Mouse (Mus musculus) intestine, embryonic 16.5 days (tissue): ENCODE data around the gene Tmigd3. TPM values are rescaled to one million over a fixed set of nuclear protein-coding genes. Genes with fewer than 3 reads are reported as not detected.
"Not testable (repeated sequence)": the region's sequence is repeated elsewhere in the genome, so short reads cannot be mapped to it uniquely, and the experiment has no call there.

Experiments
- ATAC-seq: fragments of 200-750 bp; cut with Nextera tagmentation; 2 replicates; pipeline ENCODE4 v1.8.0; 2017; ENCODE audit warnings: moderate TSS enrichment, moderate library complexity
- H3K27ac ChIP-seq: fragments of 300-500 bp; sonication (generic); 2 replicates; pipeline ENCODE4 v1.5.1; 2014; ENCODE audit warnings: mild to moderate bottlenecking, low read length
- H3K27me3 ChIP-seq: fragments of 300-500 bp; sonication (generic); replicated peaks from 2 replicates; pipeline ENCODE4 v1.6.1; 2014; ENCODE audit warnings: low read length, control low read depth, mixed read lengths; ENCODE audit not compliant: control insufficient read depth, insufficient read depth
- H3K36me3 ChIP-seq: fragments of 300-500 bp; sonication (generic); 2 replicates; pipeline ENCODE4 v1.6.1; 2014; ENCODE audit warnings: low read length, control low read depth; ENCODE audit not compliant: control insufficient read depth, insufficient read depth
- H3K4me1 ChIP-seq: fragments of 300-500 bp; sonication (generic); 2 replicates; pipeline ENCODE4 v1.6.1; 2014; ENCODE audit warnings: low read length, control low read depth, mixed read lengths; ENCODE audit not compliant: control insufficient read depth, insufficient read depth
- H3K4me2 ChIP-seq: fragments of 300-500 bp; sonication (generic); 2 replicates; pipeline ENCODE4 v1.6.1; 2014; ENCODE audit warnings: low read depth, low read length, control low read depth
- H3K4me3 ChIP-seq: fragments of 300-500 bp; sonication (generic); 2 replicates; pipeline ENCODE4 v1.5.1; 2014; ENCODE audit warnings: mild to moderate bottlenecking, low read length
- H3K9ac ChIP-seq: fragments of 300-500 bp; sonication (generic); 2 replicates; pipeline ENCODE4 v1.6.1; 2014; ENCODE audit warnings: low read depth, low read length
- H3K9me3 ChIP-seq: fragments of 300-500 bp; sonication (generic); 2 replicates; pipeline ENCODE4 v1.6.1; 2016; ENCODE audit warnings: low read length, control low read depth; ENCODE audit not compliant: control insufficient read depth
- WGBS: fragments of 180-500 bp; shearing (Covaris S2); extraction: QIAGEN DNeasy Blood & Tissue Kit; methylation state at CpG from one replicate; pipeline ENCODE4 v1.1.7; 2014; 5-methylcytosine and 5-hydroxymethylcytosine counted together
- polyA plus RNA-seq: library from polyadenylated mRNA; unstranded; fragments of >200 nt; fragmentation: Nextera tagmentation; extraction: Ambion mirVana; gene quantifications from 2 replicates; pipeline ENCODE4 v1.2.1, GENCODE M21; 2015

Gene Tmigd3
- polyA plus RNA-seq, 1 experiment from 2014 or later: 0.79 TPM

- no peak overlapping the region for H3K4me3 ChIP-seq
- no peaks in the 10 kb centered on the region for H3K36me3 ChIP-seq
- no peak overlapping the region for H3K4me2 ChIP-seq
- H3K27me3 ChIP-seq: no peaks in the 10 kb centered on the region
- 70% methylated on average over 10 of the region's 10 CpGs for WGBS
- no peak overlapping the region for H3K9ac ChIP-seq
- no peak overlapping the region for H3K27ac ChIP-seq
- H3K9me3 ChIP-seq: no peaks in the 10 kb centered on the region
- H3K4me1 ChIP-seq: no peaks in the 10 kb centered on the region
- ATAC-seq: no peak
Observed at GRCm38 (mm10) chr3:105917656-105918354, 47.1 kb downstream of the Tmigd3 start.

GRCm38 (mm10) chr3:105918355-105918745 is 47.6 kb downstream of the Tmigd3 start:
- no peak for ATAC-seq
- Histone ChIP-seq H3K9me3 (no peaks in the 10 kb centered on the region), H3K4me3 (no peak overlapping the region), H3K27me3 (no peaks in the 10 kb centered on the region), H3K4me2 (no peak overlapping the region), H3K27ac (no peak overlapping the region), H3K9ac (no peak overlapping the region), H3K36me3 (no peaks in the 10 kb centered on the region), H3K4me1 (no peaks in the 10 kb centered on the region)
- 79% methylated on average over 3 of the region's 3 CpGs for WGBS

- H3K27ac ChIP-seq, H3K36me3 ChIP-seq, H3K9ac ChIP-seq, ATAC-seq, H3K9me3 ChIP-seq, H3K4me1 ChIP-seq, H3K27me3 ChIP-seq, H3K4me2 ChIP-seq, H3K4me3 ChIP-seq: not testable (repeated sequence)
Observed at GRCm38 (mm10) chr3:105920743-105921142, 50.0 kb downstream of the Tmigd3 start.

- Histone ChIP-seq H3K27ac (no peak overlapping the region), H3K27me3 (no peaks in the 10 kb centered on the region), H3K4me2 (no peak overlapping the region), H3K4me3 (no peak overlapping the region), H3K4me1 (no peaks in the 10 kb centered on the region), H3K36me3 (no peaks in the 10 kb centered on the region), H3K9me3 (no peaks in the 10 kb centered on the region), H3K9ac (no peak overlapping the region)
- no peak for ATAC-seq
- 60% methylated on average over 2 of the region's 2 CpGs for WGBS
Observed at GRCm38 (mm10) chr3:105921959-105922358, 51.3 kb downstream of the Tmigd3 start.

GRCm38 (mm10) chr3:105924616-105925015 is 53.9 kb downstream of the Tmigd3 start:
- Histone ChIP-seq H3K27ac (no peak overlapping the region), H3K27me3 (no peaks in the 10 kb centered on the region), H3K36me3 (no peaks in the 10 kb centered on the region), H3K4me2 (no peak overlapping the region), H3K9ac (no peak overlapping the region), H3K4me3 (no peak overlapping the region), H3K9me3 (no peaks in the 10 kb centered on the region), H3K4me1 (no peaks in the 10 kb centered on the region)
- ATAC-seq: no peak
- 81% methylated on average over 9 of the region's 9 CpGs for WGBS

GRCm38 (mm10) chr3:105927561-105928194 is 57.0 kb downstream of the Tmigd3 start:
- Histone ChIP-seq H3K9ac (no peak overlapping the region), H3K9me3 (no peaks in the 10 kb centered on the region), H3K4me3 (no peak overlapping the region), H3K27me3 (no peaks in the 10 kb centered on the region), H3K4me1 (no peaks in the 10 kb centered on the region), H3K27ac (no peak overlapping the region), H3K36me3 (no peaks in the 10 kb centered on the region), H3K4me2 (no peak overlapping the region)
- WGBS: 81% methylated on average over 7 of the region's 7 CpGs
- ATAC-seq: no peak

- Histone ChIP-seq H3K4me3 (no peak overlapping the region), H3K4me2 (no peak overlapping the region), H3K4me1 (no peaks in the 10 kb centered on the region), H3K9me3 (no peaks in the 10 kb centered on the region), H3K36me3 (no peaks in the 10 kb centered on the region), H3K27me3 (no peaks in the 10 kb centered on the region), H3K27ac (no peak overlapping the region), H3K9ac (no peak overlapping the region)
- ATAC-seq: no peak
- 87% methylated on average over 3 of the region's 3 CpGs for WGBS
Observed at GRCm38 (mm10) chr3:105928195-105928569, 57.5 kb downstream of the Tmigd3 start.

GRCm38 (mm10) chr3:105928781-105929180 is 58.1 kb downstream of the Tmigd3 start:
- WGBS: 85% methylated on average over 6 of the region's 6 CpGs
- no peaks in the 10 kb centered on the region for H3K27me3 ChIP-seq
- no peak overlapping the region for H3K27ac ChIP-seq
- H3K9ac ChIP-seq: no peak overlapping the region
- H3K4me2 ChIP-seq: no peak overlapping the region
- no peak overlapping the region for H3K4me3 ChIP-seq
- ATAC-seq: no peak
- H3K36me3 ChIP-seq: no peaks in the 10 kb centered on the region
- no peaks in the 10 kb centered on the region for H3K9me3 ChIP-seq
- no peaks in the 10 kb centered on the region for H3K4me1 ChIP-seq

- no peak for ATAC-seq
Observed at GRCm38 (mm10) chr3:105929821-105930220, 59.1 kb downstream of the Tmigd3 start.

GRCm38 (mm10) chr3:105931095-105931494 is 60.4 kb downstream of the Tmigd3 start:
- Histone ChIP-seq H3K9me3 (no peaks in the 10 kb centered on the region), H3K4me1 (no peaks in the 10 kb centered on the region), H3K27ac (no peak overlapping the region), H3K36me3 (no peaks in the 10 kb centered on the region), H3K4me2 (no peak overlapping the region), H3K4me3 (no peak overlapping the region), H3K9ac (no peak overlapping the region), H3K27me3 (no peaks in the 10 kb centered on the region)
- WGBS: 72% methylated on average over 2 of the region's 2 CpGs
- no peak for ATAC-seq

More at GRCm38 (mm10) chr3:105929821-105930220, 59.1 kb downstream of the Tmigd3 start:
- Histone ChIP-seq H3K4me1 (no peaks in the 10 kb centered on the region), H3K27ac (no peak overlapping the region), H3K4me3 (no peak overlapping the region), H3K36me3 (no peaks in the 10 kb centered on the region), H3K9ac (no peak overlapping the region), H3K4me2 (no peak overlapping the region), H3K9me3 (no peaks in the 10 kb centered on the region), H3K27me3 (no peaks in the 10 kb centered on the region)
- 80% methylated on average over 7 of the region's 7 CpGs for WGBS
